Mouse (Mus musculus) c-Kit-positive CD71-positive TER-119-positive erythroid progenitor cells, embryonic 14.5 days (primary cell): ENCODE data around the gene Bcdin3d.

ENCODE experiments used
- DNase-seq: peaks from one replicate; pipeline ENCODE4 v3.0.0-alpha.2; 2013; ENCODE audit warnings: low spot score

Gene Bcdin3d

DNA sequence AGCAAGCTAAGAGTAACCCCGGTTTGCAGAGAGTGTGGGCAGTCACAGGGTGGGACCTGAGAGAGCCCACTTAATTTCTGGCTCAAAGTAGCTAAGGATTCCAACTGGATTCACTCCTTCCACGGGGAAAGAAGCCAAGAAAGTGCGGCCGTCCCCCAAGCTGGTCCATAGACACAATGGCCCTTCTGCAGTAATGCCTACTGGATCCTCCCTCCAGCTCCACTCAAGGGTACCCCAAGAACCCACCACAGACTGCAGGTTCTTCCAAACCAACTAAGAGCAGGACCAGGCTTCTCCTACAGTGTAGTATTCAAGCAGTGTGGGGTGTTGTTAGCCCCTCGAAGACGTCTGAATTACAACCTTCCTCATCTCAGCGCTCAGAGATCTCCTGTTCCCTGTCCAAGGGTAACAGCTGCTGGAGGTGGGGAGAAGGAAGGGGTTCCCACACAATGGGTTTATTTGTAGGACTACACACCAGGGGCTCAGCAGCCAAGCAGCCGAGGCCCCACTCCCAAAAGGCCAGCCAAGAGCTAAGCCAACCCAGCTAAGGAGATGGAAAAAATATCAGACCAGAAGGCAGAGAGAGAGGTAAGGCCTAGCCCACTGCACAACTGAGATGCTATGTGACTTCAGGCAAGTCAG is 33.6 kb downstream of the Bcdin3d start:
- DNase-seq = no peak

DNA sequence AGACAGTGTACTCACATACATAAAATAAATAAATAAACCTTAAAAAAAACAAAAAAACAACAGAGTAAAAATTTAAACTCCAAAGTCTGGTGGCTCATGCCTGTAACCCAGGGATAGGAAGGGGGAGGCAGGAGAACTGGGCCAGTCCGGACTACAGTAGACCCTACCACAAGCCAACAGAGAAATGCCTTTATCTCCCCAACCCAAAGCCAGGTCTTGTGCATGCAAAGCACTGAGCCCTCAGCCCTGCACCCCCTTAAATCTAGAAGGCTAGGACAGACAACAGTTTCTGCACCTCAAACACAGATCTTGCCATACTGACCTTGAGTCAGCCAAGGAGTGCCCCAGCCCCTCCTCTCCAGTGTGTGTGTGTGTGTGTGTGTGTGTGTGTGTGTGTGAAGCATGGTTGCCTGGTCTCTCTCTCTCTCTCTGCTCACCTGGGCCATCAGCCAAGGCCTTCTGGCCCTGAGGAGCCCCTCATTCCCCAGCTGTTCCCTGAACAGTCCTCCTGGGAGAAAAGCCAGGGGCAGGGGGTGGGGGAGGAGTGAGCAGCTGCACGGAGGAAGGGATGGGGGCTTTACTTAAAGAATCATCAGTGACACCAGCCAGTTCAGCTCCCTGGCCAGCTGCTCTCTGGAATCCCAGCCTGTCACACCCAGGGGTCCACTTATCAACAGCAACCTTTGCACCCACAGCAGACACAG is 34.3 kb downstream of the Bcdin3d start:
- no peak for DNase-seq

DNA sequence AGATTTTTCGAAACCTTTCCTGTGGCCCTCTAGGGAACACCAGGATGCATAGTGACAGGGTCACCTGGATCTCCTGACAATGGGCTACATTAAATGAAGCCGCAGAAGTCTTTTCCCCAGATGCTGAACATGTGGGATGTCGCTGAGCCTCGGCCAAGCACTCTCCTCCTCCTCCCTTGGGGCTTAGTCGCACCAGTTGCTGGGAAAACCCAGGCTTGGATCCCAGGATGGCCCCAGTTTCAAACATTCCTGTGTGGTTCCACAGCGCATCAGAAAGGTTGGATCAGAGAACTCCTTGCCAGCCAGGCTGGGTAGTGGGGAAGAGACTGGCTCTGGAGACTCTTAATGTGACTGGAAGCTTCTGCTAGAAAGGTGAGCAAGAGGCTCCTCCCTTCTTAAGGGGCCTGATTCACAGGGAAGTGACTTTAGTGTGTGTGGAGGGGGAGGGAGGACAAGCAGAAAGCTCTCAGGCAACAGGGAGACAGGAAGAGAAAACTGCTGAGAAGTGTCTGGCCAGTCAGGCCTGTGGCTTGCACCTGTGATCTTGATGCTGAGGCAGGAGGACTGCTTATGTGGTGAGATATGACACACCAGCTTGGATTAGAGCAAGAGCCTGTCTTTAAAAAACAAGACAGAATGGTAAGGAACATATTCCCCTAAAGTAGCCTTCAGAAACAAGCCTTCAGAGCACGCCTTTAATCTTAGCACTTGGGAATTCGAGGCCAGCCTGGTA is 35.4 kb downstream of the Bcdin3d start:
- no peak for DNase-seq

DNA sequence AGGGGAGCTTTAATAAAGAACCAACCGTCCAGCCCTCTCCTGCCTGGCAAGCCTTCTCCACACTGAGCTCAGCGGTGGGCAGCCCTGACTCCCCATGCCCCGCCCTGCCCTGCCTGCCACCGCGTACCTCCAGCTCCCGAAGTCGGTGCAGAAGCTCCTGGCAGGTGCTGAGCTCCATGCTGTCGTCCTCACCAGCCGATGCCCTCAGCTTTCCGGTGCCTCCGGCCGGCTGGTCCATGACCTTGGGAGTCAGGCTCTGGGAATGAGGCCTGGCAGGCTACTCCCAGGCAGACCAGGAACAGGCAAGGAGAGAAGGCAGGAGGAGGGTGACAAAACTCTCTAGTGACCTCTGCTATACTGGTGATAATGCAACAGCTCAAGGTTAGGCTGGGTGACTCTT is 40.6 kb downstream of the Bcdin3d start:
- DNase-seq = no peak

DNA sequence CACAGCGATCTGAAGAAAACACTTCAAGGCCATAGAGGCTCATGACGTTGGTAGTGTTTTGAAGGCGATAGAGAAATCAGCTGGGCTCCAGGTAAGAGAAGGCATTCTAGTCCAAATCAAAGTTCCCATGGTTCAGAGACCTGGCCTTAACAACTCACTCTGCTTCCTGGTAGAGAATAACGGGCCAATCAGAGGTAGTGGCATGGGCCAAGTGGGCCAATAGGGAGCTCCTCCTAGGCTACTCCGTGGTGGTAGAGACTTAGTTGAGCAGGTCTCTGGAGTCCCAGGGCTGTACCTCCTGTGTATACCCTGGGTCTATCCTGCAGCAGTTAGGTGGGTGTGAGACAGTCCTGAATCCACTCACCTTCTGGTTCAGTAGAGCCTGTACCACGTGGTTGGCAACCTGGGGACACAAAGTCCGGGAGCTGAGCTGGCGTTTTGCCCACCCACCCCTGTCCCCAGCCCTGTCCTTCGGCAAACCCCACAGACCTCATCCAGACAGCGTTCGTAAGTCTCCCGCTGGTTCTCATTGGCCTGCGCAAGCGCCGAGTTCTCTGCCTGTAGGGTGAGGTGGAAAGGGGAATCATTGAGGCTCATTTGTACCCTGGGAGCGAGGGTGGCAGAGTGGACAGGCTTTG is 41.3 kb downstream of the Bcdin3d start:
- DNase-seq = no peak

DNA sequence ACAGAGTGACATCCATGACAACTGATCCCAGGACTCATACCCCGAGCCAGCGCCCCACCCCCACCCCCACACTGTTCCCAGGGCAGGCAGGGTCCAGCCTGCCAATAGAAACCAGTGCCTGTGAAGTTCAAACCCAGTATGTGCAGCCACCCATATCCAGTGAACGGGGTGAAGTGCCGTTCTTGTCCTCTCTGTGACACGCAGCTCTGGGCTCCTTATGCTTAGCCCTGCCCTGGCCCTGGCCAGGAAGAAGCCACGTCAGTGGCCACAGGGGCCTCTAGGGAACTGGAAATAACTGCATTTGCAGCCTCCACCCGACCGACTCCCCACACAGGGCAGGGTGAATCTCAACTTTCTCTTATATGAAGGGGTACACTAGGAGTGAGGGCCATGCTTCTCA is 42.6 kb downstream of the Bcdin3d start:
- DNase-seq = no peak

DNA sequence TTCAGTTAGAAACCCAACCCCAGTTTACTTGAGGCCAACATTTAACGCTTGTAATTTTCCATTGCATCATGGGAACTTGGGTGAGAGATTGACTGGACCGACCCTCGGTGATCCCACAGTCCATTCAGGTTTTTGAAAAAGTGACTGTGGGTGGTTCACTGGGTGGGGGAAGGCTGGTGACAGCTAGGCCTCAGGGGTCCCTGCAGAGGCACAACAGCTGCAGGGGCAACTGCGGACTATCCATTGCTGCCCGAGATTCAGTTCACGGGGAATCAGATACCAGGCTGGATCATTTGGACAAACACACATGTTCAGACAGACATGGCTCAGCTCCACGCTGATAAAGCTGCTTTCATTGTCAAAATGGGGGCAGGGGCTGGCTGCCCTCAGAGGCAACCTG is 43.0 kb downstream of the Bcdin3d start:
- DNase-seq = no peak

DNA sequence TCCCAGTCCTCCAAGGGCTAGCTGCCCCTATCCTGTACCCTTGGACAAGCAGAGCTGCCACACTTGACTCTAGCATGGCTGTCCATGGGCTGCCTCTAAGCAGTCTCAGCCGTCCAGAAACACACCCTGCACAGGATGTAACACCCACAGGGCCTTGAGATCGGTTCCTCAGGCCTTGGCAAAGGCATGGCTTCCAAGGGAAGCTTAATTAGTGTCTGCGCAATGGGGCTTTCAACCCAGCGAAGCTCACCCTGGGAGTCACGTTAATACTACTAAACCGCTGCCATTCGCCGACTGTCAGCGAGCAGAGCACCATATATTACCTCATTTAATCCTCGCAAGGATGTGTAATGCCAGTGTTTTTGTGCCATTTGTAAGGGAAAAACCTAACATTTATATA is 43.5 kb downstream of the Bcdin3d start:
- DNase-seq = no peak

DNA sequence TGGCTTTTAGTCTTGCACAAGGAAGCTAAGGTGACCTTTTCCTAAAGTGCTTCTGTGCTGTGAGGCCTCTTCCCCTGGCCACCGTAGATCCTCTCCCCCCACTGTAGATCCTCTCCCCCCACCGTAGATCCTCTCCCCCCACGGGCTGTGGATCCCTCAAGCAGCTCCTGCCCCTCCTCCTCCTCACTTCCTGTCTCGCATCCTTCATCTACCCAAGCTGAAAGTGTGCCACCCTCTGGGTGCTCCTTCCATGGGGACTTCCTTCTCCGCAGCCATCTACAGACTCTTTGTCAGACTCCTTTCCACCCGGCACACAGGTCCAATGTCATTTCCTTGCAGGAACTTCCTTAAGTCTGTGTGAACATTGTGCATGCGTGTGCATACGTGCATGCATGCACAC is 44.1 kb downstream of the Bcdin3d start:
- DNase-seq = no peak

DNA sequence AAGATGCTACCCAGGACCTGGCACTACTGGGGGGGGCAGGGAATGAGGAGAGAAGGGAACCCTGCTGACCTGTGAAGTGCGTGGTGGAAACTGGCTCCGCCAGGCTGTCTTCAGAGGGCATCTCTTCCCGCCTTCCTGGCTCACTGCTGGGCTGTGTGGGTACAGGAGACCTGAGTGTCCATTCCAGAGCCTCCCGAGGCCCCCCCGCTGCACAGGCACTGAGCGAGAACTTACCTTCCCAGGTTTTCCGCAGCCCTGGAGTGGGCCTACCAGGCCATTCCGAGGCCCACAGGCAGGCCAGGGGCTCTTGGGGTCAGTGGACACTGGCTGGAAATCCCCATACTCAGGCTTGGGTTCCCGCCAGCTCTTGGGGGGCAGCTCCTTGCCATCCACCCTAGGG is 50.6 kb downstream of the Bcdin3d start:
- no peak for DNase-seq

DNA sequence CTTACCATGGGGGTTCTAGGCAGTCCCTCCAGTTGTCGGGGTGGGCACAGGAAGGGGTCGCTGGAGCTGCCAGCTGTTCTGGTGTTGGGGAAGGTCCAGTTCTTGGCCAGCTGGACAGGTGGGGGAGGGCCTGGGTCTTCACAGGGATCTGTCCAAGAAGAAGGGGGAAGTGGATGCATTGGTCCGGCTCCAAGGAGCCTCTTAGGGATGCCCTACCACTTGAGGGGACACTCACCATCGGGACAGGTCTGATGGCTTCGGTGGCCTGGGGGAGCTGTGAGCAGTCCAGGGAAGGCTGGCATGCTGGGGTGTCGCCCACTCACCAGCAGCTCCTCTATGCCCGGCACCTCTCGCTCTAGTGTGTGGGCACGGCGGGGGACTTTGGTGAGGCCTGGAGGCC is 51.4 kb downstream of the Bcdin3d start:
- no peak for DNase-seq

DNA sequence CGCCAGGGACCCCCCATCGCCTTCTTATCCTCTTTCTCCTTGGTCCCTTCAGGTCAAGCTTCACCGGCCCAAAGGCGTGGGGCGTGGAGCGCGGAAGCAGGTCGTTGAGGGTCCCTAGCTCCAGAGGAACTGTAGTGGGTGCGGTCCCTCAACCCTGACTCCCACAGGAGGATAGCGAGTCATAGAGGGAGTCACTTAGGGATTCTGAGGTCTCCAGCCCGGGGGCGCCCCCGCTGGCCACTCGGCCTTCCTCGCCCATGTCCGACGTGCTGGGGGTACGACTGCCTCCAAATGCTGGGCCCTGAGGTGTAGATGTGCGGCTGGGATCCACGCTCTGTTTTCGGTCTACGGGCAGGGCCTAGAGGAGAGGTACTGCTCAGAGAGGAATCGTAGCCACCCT is 52.0 kb downstream of the Bcdin3d start:
- DNase-seq = no peak

DNA sequence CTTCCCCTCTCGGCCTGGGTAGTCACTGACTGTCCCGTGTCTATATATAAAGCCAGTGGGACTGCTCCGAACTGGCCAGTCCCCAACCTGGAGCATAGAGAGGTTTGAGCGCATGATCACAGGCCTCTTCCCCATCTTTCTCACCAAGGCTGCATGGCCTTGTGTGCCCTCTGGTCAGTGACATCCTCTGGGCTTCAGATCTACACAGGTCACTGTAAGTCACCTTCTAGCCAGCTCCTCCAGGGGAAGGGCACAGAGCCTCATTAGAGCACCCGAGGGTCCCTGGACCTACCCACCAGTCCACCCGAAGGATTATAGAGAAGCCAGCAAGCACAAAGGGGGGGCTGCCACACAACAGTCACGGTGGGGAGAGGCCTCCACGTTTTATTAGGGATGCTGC is 52.9 kb downstream of the Bcdin3d start:
- DNase-seq = no peak

DNA sequence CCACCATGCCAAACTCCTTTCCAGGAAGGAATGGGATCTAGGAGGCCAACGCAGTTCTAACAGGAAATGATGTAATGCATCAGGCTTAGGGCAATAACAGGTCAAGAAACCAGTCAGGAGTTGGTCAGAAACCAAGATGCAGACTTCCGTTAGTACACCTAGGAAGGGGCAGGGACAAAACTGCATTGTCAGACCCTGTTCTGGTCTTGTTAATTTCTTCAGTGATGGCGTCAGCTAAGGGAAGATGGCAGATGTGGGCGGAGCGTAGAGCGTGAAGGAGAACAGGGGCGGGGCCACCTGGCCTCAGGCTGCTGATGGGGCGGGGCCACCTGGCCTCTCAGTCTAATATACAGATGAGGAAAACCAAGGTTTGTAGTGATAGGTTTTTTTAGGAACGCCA is 53.4 kb downstream of the Bcdin3d start:
- DNase-seq = peak; percentile 46

DNA sequence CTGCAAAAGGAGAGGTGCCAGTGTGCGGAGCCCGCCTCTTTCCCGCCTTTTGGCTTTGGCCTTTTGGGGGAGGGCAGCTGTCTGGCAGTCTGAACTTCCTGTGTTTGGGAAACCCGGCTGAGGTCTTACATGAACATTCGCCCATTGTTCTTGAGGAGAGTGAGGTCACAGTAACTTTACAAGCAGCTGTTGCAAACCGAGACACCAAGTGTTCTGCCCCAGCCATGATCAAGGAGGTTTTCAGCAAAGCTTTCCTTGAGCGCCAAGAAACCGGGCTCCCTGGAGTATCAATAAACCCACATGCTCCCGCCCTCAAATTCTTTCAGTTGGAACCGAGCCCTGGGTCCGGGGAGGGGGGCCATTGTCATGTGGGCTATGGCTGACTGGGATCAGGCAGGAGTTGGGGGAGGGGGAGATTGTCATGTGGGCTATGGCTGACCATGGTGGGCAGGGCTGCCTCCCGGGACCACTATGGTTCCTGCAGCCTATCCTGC is 54.0 kb downstream of the Bcdin3d start:
- no peak for DNase-seq

DNA sequence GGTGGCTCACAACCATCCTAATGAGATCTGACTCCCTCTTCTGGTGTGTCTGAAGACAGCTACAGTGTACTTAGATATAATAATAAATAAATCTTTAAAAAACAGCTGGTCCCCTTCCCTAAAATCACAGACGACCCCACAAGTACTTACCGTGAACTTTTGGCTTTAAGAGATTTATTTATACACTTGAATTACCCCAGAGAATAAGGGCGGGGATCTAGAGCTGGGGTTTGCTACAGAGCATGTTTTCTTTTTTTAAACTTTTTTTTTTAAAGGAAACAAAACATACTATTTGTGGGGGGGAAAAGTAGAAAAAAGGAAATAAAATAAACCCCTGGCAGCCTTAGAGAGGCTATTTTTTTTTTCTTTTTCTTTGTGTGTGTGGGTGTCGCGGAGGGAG is 54.4 kb downstream of the Bcdin3d start:
- DNase-seq = no peak
